Mouse (Mus musculus): ENCODE measurements around the gene Platr17. TPM values are rescaled to one million over a fixed set of nuclear protein-coding genes. Genes with fewer than 3 reads are reported as not detected.
"Not testable (repeated sequence)": the region's sequence is repeated elsewhere in the genome, so short reads cannot be mapped to it uniquely, and the experiment has no call there.

Gene Platr17
- 0.29 and 0.55 TPM in 2 replicates for polyA plus RNA-seq (2015; fragmentation: Nextera tagmentation; extraction: Ambion mirVana)

DNA sequence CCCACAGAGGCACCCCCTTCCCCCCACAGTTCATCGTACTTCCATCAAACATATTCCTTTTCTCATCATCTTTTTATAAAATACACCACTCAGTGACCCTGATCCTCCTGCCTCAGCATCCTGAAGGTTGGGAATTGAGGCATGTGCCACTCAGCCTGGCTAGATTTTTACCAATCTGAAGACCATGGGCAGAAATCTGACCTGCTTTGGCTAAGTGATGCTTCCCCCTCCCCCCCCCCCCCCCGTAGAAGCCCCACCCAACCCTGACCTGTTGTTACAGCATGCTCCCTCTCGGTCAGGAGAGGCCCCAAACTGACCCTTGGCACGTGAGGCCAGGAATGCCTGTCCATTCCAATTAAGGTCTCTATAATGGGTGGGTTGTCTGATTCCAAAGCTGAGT lies at the start of gene Platr17:
TSS of gene Platr17 (plus strand) at position 301 of the 400 bp plus-strand sequence.
- H3K9me3 ChIP-seq (ENCODE audit: low read length); H3K4me1 ChIP-seq (ENCODE audit: insufficient read depth, low read depth, low read length); H3K27ac ChIP-seq (ENCODE audit: low read length); ATAC-seq; DNase-seq (ENCODE audit: low spot score); H3K4me2 ChIP-seq (replicated peaks; ENCODE audit: low read depth, low read length); H3K36me3 ChIP-seq (ENCODE audit: insufficient read depth, low read length); H3K9ac ChIP-seq (replicated peaks; ENCODE audit: low read depth); H3K27me3 ChIP-seq (replicated peaks; ENCODE audit: insufficient read depth, low read length); H3K4me3 ChIP-seq (ENCODE audit: low read depth, low read length): not testable (repeated sequence)
- 58% methylated on average over 3 of the region's 4 CpGs for WGBS

DNA sequence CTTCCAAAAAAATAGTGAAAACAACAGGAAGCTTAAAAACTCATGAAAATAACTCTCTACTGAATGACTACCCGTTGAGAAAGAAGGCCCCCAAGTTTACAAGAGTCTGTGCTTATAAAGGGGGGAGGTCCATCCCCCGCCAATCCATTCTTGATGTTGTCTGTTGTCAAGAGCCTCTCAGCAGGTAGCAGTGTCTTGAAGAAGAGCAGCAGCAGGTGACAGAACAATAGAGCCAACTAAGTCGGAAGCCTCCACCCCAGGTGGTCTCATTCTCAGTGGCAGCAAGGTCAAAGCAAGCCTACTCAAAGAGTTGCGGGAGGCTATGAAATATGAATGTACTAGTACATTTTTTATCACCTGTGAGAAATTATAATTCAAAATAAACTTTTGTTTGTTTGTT lies 47.1 kb upstream of the Platr17 start:
- ATAC-seq, result no peak
- H3K9ac ChIP-seq (replicated peaks; ENCODE audit: low read depth), result no peak overlapping the region

DNA sequence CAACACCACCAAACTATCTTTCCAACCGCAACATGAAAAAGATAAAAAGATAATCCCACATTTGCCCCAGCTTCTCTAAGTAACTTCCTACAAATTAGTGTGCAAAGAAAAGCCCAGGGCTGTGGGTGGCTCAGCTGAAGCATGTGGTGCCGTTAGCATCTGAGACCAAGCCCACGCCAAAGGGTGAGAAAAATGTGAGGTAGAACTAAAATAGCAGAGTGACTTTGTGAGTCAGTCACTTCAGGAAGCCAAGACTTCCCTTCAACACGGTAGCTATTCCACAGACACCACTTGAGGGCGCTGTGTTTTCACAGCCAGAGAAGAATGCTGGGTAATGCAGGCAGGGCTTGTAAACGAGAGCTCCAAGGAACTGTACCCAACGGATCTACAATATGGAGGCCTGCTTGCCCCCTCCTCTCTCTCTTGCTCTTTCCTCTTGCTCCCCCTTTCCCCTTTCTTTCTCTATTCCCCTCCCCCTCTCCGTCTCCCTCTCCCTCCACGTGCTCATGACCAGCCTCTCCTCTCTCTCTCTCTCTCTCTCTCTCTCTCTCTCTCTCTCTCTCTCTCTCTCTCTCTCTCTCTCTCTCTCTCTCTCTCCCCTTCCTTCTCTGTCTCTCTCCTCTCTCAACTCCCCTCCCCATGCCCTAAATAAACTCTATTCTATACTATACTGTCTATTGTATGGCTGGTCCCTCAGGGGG lies 39.5 kb upstream of the Platr17 start:
- Histone ChIP-seq H3K27me3 (replicated peaks; ENCODE audit: insufficient read depth, low read length) (no peaks in the 10 kb centered on the region), H3K4me1 (ENCODE audit: insufficient read depth, low read depth, low read length) (no peaks in the 10 kb centered on the region), H3K36me3 (ENCODE audit: insufficient read depth, low read length) (no peaks in the 10 kb centered on the region), H3K4me2 (replicated peaks; ENCODE audit: low read depth, low read length) (no peak overlapping the region; the same call in 1 of the 2 replicates), H3K9ac (replicated peaks; ENCODE audit: low read depth) (no peak overlapping the region), H3K9me3 (ENCODE audit: low read length) (no peaks in the 10 kb centered on the region), H3K4me3 (ENCODE audit: low read depth, low read length) (no peak overlapping the region), H3K27ac (ENCODE audit: low read length) (no peak overlapping the region)
- ATAC-seq (peak; percentile 61), DNase-seq (ENCODE audit: low spot score) (peak; percentile 71)
- WGBS, result 24% methylated on average over 8 of the region's 9 CpGs
- TF ChIP-seq EP300 (IDR thresholded peaks at IDR 0.05) (no peak), CTCF (IDR thresholded peaks at IDR 0.05) (peak; percentile 75)

More for the DNA sequence above, 47.1 kb upstream of the Platr17 start:
- Histone ChIP-seq H3K4me2 (replicated peaks; ENCODE audit: low read depth, low read length) (no peak overlapping the region), H3K27ac (ENCODE audit: low read length) (no peak overlapping the region), H3K9me3 (ENCODE audit: low read length) (no peaks in the 10 kb centered on the region), H3K36me3 (ENCODE audit: insufficient read depth, low read length) (no peaks in the 10 kb centered on the region), H3K27me3 (replicated peaks; ENCODE audit: insufficient read depth, low read length) (no peaks in the 10 kb centered on the region), H3K4me3 (ENCODE audit: low read depth, low read length) (no peak overlapping the region), H3K4me1 (ENCODE audit: insufficient read depth, low read depth, low read length) (no peaks in the 10 kb centered on the region)
- WGBS, result 83% methylated on average over 4 of the region's 4 CpGs
- TF ChIP-seq CTCF (IDR thresholded peaks at IDR 0.05) (no peak), EP300 (IDR thresholded peaks at IDR 0.05) (no peak)
- DNase-seq (ENCODE audit: low spot score), result no peak

DNA sequence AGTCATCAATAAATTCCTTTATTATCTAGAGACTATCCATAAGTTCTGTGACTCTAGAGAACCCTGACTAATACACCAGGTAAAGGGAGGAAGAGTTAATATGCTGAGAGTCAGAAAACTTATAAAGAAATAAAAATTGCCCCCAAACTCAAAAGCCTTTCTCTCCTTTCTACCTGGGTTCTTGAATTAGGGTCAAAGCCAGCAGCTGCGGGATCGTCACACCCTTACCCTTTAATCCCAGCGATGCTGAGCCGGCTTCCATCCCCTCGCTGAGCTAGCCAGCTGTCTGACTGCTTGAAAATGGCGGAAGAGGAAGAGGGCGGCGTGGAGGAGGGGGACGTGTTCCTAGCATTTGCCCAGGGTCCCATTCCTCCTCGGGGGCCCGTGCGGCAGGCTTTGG lies 31.4 kb upstream of the Platr17 start, which contains the start of gene Gm7029:
TSS of gene Gm7029 (plus strand) at position 301 of the 400 bp plus-strand sequence.
- H3K4me3 ChIP-seq (ENCODE audit: low read depth, low read length); H3K9ac ChIP-seq (replicated peaks; ENCODE audit: low read depth); H3K9me3 ChIP-seq (ENCODE audit: low read length); H3K36me3 ChIP-seq (ENCODE audit: insufficient read depth, low read length); H3K4me1 ChIP-seq (ENCODE audit: insufficient read depth, low read depth, low read length); H3K4me2 ChIP-seq (replicated peaks; ENCODE audit: low read depth, low read length); ATAC-seq; DNase-seq (ENCODE audit: low spot score); H3K27me3 ChIP-seq (replicated peaks; ENCODE audit: insufficient read depth, low read length); H3K27ac ChIP-seq (ENCODE audit: low read length): not testable (repeated sequence)
- WGBS, result 83% methylated on average over 3 of the region's 12 CpGs

DNA sequence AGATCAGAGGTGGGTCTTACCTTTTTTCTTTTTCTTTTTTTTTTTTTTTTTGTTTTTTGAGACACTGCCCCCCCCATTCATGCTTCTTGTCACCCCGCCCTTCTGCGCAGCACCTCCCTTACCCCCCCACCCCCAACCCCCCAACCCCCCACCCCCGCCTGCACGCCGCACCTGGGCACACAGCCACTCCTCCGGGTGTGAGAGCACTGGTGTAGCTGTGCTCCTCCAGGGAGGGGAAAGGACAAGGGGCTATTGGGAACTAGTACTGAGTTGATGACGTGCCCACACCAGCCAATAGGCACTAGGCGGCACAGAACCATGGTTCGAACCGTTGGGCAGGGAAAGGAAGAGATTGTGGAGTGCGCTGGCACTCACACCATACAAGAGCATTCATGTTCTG lies 30.5 kb upstream of the Platr17 start:
- Histone ChIP-seq H3K36me3 (ENCODE audit: insufficient read depth, low read length) (no peaks in the 10 kb centered on the region), H3K9me3 (ENCODE audit: low read length) (no peaks in the 10 kb centered on the region), H3K4me3 (ENCODE audit: low read depth, low read length) (no peak overlapping the region), H3K4me1 (ENCODE audit: insufficient read depth, low read depth, low read length) (no peaks in the 10 kb centered on the region), H3K9ac (replicated peaks; ENCODE audit: low read depth) (no peak overlapping the region), H3K27ac (ENCODE audit: low read length) (no peak overlapping the region), H3K27me3 (replicated peaks; ENCODE audit: insufficient read depth, low read length) (no peaks in the 10 kb centered on the region), H3K4me2 (replicated peaks; ENCODE audit: low read depth, low read length) (no peak overlapping the region)
- no peak for TF ChIP-seq EP300 (IDR thresholded peaks at IDR 0.05)
- TF ChIP-seq CTCF (IDR thresholded peaks at IDR 0.05), result no peak
- WGBS, result 78% methylated on average over 11 of the region's 11 CpGs
- no peak for ATAC-seq
- no peak for DNase-seq (ENCODE audit: low spot score)

DNA sequence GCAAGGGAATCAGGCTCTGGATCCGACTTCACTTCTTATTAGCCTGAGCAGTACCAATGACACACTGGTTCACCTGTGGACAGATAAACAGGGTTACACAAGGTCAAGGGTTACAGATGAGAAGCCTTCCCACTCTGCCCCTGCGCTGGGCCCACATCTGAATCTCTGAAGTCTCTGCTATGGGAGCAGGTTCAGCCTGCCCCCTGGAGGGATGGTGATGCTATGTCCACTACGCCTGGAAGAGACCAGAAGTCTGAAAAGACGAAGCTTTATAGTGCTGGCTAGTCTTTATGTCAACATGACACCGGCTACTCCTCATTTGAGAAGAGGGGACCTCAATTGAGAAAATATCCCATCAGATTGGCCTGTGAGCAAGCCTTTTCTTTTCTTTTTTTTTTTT lies 29.1 kb upstream of the Platr17 start:
- H3K27ac ChIP-seq (ENCODE audit: low read length); H3K4me1 ChIP-seq (ENCODE audit: insufficient read depth, low read depth, low read length); H3K4me3 ChIP-seq (ENCODE audit: low read depth, low read length); H3K9ac ChIP-seq (replicated peaks; ENCODE audit: low read depth); ATAC-seq; DNase-seq (ENCODE audit: low spot score); H3K9me3 ChIP-seq (ENCODE audit: low read length); H3K27me3 ChIP-seq (replicated peaks; ENCODE audit: insufficient read depth, low read length); H3K36me3 ChIP-seq (ENCODE audit: insufficient read depth, low read length); H3K4me2 ChIP-seq (replicated peaks; ENCODE audit: low read depth, low read length): not testable (repeated sequence)
- peak; percentile 43 for TF ChIP-seq CTCF (IDR thresholded peaks at IDR 0.05)
- WGBS, result 78% methylated on average over 5 of the region's 5 CpGs

DNA sequence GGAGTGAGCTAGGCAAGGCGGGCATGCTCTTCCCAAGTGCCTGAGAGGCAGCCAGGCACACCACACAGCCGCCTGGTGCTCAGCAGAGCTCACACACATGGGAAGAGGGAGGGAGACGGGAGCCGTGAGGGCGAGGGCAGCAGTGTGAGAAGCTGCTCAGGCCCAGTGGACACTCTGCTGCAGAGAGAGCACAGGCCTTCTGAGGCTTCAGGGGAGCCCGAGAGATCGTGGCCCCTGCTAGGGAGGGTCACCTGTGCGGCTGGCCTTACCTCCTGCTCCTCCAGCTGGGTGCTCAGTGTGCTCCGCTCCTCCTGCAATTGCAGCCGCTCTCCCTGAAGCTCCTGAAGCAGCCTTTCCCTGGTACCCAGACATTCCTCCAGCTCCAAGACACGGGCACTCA lies 20.6 kb upstream of the Platr17 start:
- not testable (repeated sequence) for DNase-seq (ENCODE audit: low spot score); H3K9ac ChIP-seq (replicated peaks; ENCODE audit: low read depth); H3K4me3 ChIP-seq (ENCODE audit: low read depth, low read length); H3K4me2 ChIP-seq (replicated peaks; ENCODE audit: low read depth, low read length); H3K27ac ChIP-seq (ENCODE audit: low read length); ATAC-seq; H3K4me1 ChIP-seq (ENCODE audit: insufficient read depth, low read depth, low read length); H3K27me3 ChIP-seq (replicated peaks; ENCODE audit: insufficient read depth, low read length); H3K9me3 ChIP-seq (ENCODE audit: low read length); H3K36me3 ChIP-seq (ENCODE audit: insufficient read depth, low read length)
- 93% methylated on average over 7 of the region's 11 CpGs for WGBS

DNA sequence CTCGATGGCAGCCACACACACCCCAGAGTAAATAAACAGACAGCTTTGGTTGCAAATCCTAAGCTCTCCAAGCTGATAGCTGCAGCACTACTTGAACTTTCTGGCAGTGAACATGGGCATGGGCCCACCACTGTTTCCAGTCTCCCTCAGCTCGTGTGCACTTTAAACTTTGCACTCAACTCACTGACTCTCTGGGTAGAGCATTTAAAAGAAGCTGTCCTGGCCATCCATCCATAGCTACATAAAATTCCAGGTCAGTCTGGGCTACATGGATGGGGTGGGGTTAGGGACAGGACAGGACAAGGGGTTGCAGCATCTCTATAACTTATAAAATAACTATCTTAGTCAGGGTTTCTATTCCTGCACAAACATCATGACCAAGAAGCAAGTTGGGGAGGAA lies 17.1 kb upstream of the Platr17 start:
- H3K36me3 ChIP-seq (ENCODE audit: insufficient read depth, low read length); DNase-seq (ENCODE audit: low spot score); H3K4me2 ChIP-seq (replicated peaks; ENCODE audit: low read depth, low read length); H3K4me1 ChIP-seq (ENCODE audit: insufficient read depth, low read depth, low read length); H3K4me3 ChIP-seq (ENCODE audit: low read depth, low read length); H3K27ac ChIP-seq (ENCODE audit: low read length); H3K9me3 ChIP-seq (ENCODE audit: low read length); ATAC-seq; H3K27me3 ChIP-seq (replicated peaks; ENCODE audit: insufficient read depth, low read length); H3K9ac ChIP-seq (replicated peaks; ENCODE audit: low read depth): not testable (repeated sequence)
- 20% methylated on average over 2 of the region's 2 CpGs for WGBS

DNA sequence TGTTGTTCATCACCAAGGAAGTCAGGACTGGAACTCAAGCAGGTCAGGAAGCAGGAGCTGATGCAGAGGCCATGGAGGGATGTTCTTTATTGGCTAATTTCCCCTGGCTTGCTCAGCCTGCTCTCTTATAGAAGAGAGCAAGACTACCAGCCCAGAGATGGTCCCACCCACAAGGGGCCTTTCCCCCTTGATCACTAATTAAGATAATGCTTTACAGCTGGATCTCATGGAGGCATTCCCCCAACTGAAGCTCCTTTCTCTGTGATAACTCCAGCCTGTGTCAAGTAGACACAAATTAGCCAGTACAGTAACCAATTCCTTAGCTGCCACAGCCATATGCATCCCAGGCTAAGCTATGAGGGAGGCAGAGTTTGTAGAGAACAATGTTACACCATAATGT lies 16.7 kb upstream of the Platr17 start:
- not testable (repeated sequence) for H3K9me3 ChIP-seq (ENCODE audit: low read length); ATAC-seq; H3K27me3 ChIP-seq (replicated peaks; ENCODE audit: insufficient read depth, low read length); H3K9ac ChIP-seq (replicated peaks; ENCODE audit: low read depth); DNase-seq (ENCODE audit: low spot score); H3K4me3 ChIP-seq (ENCODE audit: low read depth, low read length); H3K4me2 ChIP-seq (replicated peaks; ENCODE audit: low read depth, low read length); H3K36me3 ChIP-seq (ENCODE audit: insufficient read depth, low read length); H3K27ac ChIP-seq (ENCODE audit: low read length); H3K4me1 ChIP-seq (ENCODE audit: insufficient read depth, low read depth, low read length)
